Mouse (Mus musculus) cerebellum, adult 9-10 months (tissue): Measurements from ENCODE around the gene Elmo3.

Experiments used
- DNase-seq: peaks from one replicate; pipeline ENCODE4 v3.0.0; 2022

Elmo3 gene

GRCm38 (mm10) chr8:105330325-105330724, 24.9 kb downstream of the Elmo3 start:
- no peak for DNase-seq

DNA sequence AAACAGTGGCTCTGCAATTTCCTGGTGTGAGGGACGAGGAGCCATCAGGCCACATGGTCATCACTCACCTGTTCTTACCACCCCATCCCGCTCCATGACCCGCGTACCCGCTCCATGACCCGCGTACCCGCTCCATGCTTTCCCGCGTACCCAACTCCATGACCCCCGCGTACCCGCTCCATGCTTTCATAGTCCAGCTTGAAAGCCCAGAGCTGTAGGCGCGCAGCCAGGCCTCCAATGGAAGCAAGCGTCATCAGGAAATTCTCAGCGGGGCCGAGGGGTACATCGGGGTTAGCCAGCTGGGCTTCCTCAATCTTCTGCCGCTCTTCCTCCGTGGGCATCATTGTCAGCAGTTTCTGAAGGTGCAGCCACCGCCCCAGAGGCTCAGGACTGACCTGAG, 26.1 kb downstream of the Elmo3 start:
- DNase-seq, result no peak

DNA sequence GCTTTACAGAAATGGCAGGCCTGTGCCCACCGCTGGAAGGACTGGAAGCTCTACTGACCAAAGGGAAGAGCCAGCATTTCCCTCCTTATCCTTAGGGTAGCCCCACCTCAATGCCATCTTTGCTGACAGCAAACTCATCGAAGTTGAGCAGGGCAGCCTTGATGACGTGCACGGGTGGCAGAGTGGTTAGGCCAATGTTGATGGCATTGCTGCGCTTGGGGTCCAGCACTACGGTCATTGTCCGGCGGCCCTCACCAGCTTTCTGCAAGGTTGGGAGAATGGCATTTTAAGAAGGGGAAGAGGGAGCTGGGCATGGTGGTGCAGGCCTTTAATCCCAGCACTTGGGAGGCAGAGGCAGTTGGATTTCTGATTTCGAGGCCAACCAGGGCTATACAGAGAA, 26.5 kb downstream of the Elmo3 start:
- no peak for DNase-seq

DNA sequence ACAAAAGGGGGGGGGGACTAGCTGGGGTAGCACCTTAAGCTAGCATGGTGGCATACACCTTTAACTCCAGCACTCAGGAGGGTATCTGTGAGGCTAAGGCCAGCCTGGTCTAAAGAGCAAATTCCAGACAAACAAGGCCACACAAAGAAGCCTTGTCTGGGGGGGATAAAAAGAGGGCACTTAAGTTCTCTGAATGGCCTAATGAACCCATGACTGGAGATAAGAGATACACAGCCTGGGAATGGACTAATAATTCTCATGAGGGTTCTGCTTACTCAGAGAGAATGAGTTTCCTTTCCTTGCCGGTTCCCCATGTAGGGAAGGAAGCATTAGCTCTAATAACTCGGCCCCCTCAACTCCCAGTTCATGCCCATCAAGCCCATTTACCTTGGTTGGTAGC, 27.1 kb downstream of the Elmo3 start:
- no peak for DNase-seq

GRCm38 (mm10) chr8:105336373-105337130, 31.2 kb downstream of the Elmo3 start:
- DNase-seq, result no peak

DNA sequence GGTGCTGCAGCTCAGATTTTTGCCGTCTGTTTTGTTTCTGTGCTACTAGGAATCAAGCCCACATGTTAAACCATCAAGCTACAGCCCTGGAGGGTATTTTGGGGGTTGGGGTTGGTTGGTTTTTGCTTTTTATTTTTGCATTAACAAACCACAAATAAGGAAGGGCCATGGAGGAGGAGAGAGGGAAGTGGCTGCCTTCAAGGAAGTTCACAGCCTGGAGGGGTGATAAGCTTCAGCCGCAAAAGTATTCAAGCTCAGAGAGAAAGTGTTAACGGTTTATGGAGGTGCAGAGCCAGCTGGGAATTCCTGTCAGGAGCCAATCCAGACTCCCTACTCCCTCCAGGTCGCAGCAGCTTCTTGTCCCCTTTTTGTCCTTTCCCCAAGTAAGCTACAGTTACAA, 33.6 kb downstream of the Elmo3 start:
- no peak for DNase-seq

GRCm38 (mm10) chr8:105339886-105340635, 34.7 kb downstream of the Elmo3 start:
- DNase-seq, result no peak

GRCm38 (mm10) chr8:105341399-105341798, 36.0 kb downstream of the Elmo3 start:
- DNase-seq, result no peak

DNA sequence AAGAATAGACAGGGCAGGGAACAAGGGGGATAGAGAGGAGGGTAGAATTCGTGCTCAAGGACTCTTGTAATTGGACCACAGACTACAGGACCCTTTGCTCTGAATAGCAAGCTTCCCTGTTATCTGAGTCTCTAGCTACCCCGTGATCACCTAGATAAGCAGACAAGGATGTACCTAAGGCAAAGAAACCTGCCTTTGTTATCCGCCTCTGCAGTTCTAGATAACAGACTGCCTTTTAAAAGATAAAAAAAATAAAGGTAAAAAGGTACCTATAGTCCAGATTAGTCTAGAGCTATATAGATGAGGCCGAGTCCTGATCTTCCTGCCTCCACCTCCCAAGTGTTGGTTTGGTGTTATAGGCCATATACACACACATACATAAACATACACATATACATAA, 37.4 kb downstream of the Elmo3 start:
- DNase-seq, result no peak

DNA sequence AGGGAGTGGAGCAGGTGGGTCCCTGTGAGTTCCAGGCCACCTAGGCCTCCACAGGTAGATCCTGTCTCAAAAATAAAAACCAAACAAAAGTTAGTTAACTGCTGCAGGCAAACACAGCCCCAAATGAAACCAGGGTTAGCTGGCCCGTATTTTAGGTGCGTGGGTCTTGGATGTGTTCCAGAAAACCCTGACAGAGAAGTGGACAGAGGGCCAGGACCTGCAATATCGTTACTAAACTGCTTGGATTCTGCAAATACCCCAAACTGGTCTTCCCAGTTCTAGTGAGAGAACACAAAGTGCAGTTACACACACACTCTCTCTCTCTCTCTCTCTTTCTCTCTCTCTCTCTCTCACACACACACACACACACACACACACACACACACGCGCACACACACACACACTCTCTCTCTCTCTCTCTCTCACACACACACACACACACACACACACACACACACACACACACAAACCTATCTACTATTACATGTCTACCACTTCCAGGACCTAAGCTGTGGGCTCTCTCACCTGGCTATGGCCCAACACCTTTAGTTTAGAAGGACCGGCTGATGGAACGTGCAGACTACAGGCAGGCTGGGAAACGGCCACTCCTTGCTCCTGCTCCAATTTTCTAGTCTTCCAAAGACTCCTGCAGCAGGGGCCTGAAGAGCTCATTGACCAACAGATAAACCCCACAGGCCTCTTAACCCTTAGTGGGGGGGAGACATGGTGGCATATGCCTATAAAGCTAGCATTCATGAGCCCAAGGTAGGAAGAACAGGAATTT, 38.6 kb downstream of the Elmo3 start:
- DNase-seq, result no peak

DNA sequence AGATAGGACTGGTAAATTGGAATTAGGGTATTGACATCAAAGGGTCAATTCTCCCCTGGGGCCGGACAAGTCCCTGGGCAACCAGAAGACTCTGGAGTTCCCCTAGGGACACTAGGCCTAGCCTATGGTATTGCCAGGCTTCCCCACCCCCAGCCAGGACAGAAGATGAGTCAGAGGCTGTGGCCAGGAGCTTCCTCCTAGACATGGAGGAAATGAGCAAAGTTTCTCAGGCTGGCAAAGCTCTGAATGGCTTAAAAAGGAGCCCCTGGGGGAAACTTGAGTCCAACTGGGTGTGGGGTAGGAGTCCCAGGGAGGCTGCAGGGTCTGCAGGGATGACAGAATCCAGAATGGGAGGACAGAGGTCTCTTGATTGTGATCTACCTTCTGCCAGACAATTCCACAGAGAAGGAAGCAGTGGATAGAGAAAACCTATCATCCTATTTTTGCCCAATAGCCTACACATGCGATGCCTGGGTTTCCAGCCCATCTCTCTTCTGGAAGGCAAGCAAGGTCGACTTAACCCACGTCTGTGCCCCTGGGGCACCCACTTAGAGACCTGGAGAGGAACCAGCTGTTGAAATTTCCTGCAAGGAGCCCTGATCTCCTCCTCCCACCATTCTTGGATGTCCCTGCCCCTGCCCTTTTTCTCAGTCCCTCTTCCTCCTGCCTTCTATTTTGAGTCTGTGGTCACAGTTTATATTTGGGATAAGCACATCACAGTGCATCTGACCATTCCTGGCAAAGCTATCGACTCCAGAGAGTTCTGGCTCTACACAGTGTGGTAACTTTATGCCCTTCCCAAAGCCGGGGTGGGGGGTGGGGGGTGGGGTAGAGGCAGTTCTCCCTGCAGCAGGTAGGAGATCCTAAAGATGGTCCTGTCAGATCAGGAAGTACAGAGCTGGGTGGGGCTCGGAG, 39.9 kb downstream of the Elmo3 start:
- DNase-seq, result no peak

DNA sequence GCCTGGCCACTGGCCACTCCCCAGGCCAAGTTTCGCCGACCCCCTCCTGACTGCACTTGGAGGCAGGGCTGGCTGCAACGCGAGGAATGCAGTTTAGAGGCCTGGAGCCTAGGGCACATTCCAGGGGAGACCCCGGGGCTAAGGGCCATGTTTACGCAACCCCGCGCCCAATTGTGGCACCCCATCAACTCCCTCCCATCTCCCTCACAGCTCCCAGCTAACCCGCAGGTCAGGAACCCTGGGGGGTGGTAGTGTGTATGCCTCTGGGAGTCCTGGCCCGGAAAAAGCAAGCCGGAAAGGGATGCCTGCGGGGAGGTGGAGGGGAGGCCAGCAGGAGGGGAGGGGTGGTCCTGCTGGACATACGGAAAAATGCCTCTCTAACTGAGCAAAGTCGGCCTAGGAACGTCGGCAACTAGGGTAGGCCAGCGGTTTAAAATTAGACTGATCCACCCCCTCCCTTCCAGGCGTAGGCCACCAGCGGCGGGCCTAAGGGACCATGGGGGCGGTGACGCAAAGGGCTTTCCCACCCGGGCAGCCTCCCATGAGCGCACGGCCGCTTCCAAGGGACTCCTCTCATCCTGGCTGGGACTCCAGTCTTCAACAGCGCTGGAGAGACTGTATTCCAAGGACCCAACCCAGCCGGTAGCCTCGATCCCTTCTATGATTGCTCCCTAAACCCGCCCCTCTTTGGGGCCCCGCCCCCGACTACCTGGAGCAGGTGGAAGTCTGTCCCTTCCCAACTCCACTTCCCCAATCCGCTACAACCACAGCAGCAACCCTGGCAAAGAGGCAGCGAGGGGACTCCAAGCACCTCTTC, 41.4 kb downstream of the Elmo3 start:
- peak; percentile 71 for DNase-seq

- DNase-seq, result peak; percentile 94
Observed at GRCm38 (mm10) chr8:105347428-105348221, 42.2 kb downstream of the Elmo3 start, which contains the start of gene Fhod1. TSS of gene Fhod1 (minus strand) at chr8:105347953.

DNA sequence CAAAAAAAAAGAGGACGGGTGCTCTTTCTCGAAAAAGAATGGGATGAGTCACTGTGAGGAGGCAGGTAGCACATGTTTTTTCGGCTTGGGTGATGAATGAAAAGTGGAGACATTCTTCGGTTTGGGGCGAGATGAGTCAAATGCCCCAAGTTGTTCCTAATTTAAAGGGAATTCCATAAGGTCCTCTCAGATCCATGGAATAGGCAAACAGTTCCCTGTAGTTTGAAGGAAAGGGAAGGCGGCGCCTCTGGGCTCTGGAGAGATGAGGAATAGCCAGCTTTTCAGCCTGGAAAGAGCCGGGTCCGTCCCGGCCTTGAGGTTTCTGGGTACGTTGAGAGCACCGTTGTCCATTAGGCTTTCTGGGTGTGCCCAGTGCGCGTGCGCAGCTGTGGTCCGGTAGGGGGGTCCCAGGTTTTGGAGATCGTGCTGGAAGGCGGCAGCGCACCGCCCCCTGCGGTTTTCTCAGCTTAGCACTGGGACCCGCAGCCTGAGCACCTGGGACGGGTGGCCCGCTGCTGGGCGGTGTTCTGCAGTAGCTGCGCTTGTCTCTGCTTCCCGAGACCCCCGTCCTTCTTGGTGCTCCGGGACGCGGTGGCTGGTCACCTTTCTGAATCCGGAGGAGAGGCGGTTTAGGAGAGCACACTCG, 43.2 kb downstream of the Elmo3 start, which contains the start of gene Slc9a5:
TSS of gene Slc9a5 (plus strand) at position 394 of the 646 bp plus-strand sequence.
- DNase-seq, result peak; percentile 57

GRCm38 (mm10) chr8:105349096-105349771, 43.8 kb downstream of the Elmo3 start:
- peak; percentile 78 for DNase-seq

- DNase-seq, result no peak
Observed at GRCm38 (mm10) chr8:105350186-105350585, 44.8 kb downstream of the Elmo3 start.

GRCm38 (mm10) chr8:105353583-105354135, 48.3 kb downstream of the Elmo3 start:
- DNase-seq, result peak; percentile 78

- DNase-seq, result no peak
Observed at GRCm38 (mm10) chr8:105354549-105354948, 49.1 kb downstream of the Elmo3 start.
